Mouse (Mus musculus) CD4-positive, CD25-positive, alpha-beta regulatory T cell, adult 2 months (primary cell): ENCODE measurements around the gene Cep55.

ENCODE experiments used
- DNase-seq: peaks from one replicate; pipeline ENCODE4 v3.0.0-alpha.2; 2012; ENCODE audit warnings: low read depth, low spot score

The Cep55 gene

DNA sequence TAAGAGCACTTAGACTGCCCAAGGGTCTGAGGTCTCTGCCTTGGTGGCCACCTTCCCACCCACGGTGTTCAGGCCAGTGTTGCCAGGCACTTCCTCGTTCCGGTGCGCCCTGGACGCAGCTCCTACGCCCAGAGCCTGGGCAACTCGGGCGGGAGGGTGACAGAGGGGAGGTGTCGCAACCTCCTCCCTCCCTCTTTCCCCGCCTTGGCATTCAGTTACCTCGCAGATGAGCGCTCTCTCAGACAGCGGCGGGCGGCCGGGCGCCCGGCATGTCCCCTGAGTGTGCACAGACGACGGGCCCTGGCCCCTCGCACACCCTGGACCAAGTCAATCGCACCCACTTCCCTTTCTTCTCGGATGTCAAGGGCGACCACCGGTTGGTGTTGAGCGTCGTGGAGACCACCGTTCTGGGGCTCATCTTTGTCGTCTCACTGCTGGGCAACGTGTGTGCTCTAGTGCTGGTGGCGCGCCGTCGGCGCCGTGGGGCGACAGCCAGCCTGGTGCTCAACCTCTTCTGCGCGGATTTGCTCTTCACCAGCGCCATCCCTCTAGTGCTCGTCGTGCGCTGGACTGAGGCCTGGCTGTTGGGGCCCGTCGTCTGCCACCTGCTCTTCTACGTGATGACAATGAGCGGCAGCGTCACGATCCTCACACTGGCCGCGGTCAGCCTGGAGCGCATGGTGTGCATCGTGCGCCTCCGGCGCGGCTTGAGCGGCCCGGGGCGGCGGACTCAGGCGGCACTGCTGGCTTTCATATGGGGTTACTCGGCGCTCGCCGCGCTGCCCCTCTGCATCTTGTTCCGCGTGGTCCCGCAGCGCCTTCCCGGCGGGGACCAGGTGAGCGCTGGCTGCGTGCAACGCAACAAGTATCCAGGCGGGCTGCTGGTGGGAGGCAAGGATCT is 42.3 kb downstream of the Cep55 start, which contains the start of gene Ffar4:
Gene Ffar4, plus strand, starts transcription at position 214 of the 901 bp plus-strand sequence.
- DNase-seq = peak; percentile 2

DNA sequence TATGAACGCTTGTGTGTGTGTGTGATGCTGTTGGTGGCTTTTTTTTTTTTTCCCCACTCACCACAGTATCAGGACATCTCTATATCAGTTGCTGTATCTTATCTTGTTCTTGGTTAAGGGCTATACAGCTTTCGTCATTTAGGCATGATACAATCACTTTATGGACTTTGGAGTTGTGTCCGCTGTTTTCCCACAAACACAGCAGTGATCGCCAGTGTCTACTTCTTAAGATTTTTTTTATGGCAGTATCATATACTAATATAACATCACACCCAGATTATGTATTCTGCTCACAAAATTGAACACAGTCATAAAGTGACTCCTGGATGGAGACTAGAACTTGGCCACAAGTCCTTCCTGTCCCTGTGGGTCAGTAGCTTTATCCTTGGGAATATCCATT is 53.1 kb downstream of the Cep55 start:
- DNase-seq = no peak

DNA sequence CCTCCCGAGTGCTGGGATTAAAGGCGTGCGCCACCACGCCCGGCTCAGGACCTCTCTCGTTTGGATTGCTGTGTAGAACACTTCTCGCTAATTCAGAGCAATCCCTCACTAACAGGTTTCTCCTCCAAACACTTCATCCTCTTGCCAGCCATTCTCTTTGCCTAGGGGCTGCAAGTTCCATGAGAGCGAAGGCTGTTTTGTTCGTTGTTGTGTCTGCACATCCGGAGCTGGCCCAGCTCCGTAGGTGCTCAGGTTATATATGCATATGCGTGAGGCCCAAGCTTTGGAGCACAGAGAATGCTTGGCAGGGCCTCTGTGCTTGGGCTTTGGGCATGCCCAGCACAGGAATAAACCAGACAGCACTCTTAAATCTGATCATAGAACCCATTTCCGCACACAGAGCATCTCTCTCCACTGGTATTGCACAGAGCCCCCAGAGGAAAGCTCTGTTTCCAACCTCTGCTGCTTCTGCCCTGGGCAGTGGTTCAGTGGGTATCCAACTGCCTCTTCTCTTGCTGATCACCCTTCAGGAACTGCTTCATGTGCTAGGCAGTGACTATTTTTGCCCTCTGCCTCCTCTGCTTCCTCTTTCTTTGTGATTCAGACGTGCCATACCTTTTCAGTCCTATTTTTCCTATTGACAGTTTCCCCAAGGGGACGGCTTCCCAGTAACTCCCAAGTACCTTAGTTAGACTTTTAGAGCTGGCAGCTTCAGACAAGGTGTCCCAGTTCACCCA is 54.9 kb downstream of the Cep55 start:
- no peak for DNase-seq

DNA sequence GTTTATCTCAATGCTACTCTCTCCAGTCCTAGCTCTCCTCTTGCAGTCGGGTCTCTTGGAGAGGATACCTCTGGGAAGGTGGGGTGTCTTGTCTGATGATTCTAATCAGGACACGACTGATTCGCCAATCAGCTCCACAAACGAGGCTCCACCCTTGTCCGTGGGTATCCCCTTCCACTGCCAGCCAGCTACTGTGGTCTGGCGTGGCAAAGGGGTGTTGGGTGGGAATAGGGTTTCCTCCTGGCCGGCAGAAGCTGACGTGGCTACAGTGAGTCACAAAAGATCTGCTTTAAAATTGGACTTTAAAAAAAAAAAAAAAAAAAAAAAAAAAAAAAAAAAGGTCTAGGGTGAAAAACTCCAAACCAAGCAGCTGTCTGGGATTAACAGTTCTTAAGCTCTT is 56.2 kb downstream of the Cep55 start:
- DNase-seq = no peak

DNA sequence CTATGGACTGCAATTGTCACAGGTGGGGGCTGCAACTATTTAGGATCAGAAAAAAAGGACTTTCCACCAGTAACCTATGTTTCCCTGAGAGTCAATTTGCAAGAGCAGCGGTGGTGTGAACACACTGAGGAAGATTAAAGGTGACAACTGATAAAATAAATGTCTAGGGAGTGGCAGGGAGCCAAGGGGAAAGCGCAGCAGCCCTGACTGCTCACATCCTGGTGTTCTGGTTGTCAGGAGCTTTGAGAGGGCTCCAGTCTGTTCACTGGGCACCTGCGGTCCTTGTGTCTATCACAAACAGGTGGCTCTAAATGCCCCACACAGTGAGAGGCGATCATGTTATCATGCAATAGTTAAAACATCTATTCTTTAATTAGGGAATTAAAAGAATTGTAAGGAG is 57.8 kb downstream of the Cep55 start:
- no peak for DNase-seq

DNA sequence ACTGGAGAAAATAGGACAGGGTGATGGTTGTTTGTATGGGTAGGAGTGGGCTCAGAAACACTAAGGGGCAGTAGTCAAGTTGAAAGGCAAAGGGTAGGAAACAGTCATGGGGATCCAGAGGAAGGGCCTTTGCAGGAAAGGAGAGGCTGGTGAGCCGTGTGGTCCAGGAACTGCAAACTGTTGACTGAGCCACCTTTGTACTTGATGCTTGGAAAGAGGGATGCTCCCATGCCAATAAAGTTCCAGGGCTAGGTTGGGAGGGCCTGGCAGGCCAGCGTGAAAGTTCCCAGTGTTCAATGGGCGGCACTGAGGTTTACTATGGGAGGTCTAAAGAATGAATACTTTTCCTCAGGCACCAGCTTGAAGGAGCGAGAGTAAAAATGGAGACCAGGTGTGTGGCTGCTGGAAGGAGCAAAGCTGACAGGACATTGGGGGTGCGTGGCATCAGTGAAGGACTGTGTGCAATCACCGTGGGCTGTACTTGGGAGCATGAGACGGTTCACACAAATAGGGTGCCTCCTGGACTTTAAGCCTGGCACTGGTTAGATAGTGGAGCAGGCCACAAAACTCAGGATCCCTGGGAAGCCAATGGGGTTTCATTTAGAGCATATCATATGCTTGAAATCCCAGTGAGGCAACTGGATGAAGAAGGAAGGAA is 60.2 kb downstream of the Cep55 start:
- DNase-seq = no peak

DNA sequence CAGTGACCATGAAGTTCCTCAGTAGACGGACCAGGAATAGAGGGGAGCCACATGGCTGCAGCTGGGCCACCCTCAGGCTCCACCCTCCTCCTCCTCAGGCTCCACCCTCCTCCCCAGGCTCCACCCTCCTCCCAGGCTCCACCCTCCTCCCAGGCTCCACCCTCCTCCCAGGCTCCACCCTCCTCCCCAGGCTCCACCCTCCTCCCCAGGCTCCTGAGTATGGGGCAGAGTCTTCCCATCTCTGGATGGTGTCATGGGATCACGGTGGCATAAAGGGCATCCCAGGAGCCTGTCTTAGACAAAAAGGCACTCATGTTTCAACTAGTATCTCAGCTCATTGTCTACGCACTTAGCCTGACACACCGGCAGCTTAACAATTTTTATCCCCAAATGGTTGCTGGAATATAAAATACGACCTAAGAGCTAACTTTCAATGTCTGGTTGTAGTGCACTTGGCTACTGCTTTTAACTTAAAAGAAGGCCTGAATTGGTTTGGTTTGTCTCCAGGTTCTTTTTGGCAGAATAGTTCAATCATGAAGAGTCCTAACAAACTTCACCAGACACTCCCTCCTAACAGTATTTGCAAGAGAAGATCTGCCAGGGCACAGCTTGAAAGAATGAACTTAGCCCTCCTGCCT is 65.4 kb downstream of the Cep55 start:
- DNase-seq = no peak

DNA sequence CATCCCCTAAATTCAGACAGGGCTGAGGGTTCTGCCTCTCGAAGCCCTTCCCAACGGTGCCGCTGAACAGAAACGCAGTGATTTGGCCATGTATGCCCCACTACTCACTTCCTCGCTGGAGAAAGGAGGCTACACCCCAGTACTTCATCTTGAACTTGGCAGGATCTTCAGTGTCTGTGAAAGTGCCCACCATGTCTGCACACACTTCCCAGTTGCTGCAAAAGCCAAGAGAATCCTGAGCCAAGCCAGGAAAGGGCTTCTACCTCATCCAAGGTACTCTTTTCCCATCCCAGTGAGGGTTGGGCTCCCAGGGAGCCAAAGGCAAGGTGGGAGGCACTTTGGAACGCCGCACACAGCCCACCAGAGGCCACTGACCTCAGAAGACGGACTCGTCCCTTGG is 69.1 kb downstream of the Cep55 start:
- no peak for DNase-seq
